Mouse (Mus musculus) frontal cortex, postnatal 25 days (tissue): ENCODE data around the gene Rtkn.

Source experiments
- DNase-seq, 2 experiments: peaks; one replicate each; pipeline ENCODE4 v3.0.0; 2022; ENCODE audit warnings: low spot score in 2 of 2

Gene Rtkn

DNA sequence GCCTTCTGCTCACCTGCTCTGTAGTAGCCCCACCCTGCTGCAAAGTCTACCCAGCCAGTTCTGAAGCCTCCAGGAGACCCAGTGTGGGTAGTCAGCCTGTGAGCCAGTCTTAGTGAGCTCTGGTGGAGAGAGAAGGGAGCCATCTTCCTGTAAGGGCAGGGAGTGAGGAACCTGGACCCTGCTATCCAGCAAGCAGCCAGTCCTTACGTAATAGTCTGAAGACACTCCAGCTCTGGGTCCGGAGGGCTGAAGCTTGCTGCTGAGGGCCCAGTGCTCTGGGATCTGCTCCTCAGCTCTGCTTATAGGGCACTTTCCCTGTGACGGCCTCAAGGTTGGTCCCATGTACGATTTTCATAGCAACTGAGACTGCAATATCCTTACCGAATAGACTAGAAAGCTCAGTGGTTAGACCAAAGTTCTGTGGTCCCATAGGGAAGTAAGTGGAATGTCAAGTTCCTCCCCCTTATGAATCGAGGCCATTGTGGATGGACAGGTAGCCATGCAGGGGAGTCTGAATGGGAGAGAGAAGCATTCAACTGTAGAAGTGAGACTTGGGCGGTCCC lies at the start of gene Rtkn:
Rtkn (plus strand) TSS at position 513 of the 563 bp plus-strand sequence.
- DNase-seq: no peak

DNA sequence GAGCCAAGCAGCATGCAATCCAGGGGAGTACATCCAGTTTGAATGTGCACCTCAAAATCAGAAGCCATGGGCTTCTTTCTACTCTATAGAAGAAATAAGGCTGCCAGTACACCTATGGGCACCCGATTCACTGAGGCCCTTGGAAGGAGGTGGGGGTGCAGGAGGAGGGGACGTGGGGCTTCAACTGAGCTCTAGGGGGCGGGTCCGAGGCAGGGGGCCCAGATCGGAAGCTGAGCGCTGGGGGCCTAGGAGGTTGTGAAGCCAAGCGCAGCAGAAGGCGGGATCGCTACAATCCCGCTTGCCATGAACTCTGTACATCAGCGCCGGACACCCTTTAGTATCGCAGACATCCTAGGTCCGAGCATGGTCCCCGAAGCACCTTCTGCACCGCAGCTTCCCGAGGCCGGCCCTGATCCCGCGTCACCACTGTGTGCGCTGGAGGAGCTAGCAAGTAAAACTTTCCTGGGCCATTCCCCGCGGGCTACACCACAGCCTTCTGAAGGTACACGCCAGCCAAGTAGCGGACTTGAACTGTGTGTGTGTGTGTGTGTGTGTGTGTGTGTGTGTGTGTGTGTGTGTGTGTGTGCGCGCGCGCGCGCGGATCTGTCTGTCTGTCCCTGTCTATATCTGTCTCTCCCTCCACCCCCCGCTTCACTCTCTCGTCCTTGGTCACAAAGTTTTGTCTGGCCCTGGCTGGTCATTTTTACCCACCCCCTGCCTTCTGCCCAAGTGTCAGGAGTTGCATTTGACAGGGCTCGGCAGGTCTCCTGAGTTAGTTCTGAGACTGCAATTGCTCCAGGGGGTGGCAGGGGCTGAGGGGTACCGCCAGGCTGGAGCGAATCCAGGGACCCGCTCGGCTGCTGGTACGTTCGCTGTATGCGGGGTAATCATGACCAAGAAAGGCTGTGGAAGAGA lies 48.9 kb upstream of the Rtkn start, which contains the start of gene Lbx2:
Lbx2 (plus strand) TSS at position 247 of the 915 bp plus-strand sequence.
- DNase-seq: no peak

DNA sequence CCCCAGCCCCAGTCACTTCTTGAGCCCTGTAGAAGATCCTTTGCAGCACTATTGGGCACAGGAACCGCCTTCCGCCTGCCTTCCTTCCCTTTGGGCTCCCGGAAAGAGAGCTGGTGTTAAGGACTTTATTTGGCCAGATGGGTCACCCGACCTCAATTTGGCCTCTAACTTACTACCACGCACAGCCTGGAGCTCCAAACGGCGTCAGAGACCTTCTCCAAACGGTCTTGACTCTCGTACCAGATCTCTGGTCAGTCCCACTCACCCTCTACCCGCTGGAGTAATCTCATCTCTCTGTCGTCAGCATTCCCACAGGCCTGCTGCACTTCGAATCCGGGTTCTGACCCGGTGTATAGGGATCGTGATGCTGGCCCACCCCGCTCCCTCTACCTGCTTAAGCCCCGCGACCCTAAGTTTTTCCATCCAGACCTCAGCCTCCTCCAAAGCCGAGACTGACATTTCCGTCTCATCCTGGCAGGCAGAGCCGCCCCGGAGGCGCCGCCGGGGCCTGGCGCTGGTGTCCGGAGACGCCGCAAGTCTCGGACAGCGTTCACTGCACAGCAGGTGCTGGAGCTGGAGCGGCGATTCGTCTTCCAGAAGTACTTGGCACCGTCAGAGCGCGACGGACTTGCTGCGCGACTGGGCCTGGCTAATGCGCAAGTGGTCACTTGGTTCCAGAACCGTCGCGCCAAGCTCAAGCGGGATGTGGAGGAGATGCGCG lies 47.9 kb upstream of the Rtkn start:
- no peak for DNase-seq

DNA sequence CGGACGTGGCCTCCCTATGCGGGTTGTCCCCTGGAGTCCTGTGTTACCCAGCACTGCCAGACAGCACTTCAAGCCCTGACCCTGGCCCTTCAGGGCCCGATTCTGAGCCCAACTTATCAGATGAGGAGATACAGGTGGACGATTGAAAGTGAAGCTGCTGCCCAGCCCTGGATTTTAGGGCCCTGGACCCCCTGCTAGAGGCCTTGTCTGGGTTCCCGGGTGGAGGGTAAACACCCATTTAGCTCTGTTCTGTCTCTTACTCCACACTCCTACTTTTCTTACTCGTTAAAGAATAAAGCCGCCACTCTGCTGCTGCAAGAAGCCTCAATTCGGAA lies 47.4 kb upstream of the Rtkn start:
- no peak for DNase-seq

DNA sequence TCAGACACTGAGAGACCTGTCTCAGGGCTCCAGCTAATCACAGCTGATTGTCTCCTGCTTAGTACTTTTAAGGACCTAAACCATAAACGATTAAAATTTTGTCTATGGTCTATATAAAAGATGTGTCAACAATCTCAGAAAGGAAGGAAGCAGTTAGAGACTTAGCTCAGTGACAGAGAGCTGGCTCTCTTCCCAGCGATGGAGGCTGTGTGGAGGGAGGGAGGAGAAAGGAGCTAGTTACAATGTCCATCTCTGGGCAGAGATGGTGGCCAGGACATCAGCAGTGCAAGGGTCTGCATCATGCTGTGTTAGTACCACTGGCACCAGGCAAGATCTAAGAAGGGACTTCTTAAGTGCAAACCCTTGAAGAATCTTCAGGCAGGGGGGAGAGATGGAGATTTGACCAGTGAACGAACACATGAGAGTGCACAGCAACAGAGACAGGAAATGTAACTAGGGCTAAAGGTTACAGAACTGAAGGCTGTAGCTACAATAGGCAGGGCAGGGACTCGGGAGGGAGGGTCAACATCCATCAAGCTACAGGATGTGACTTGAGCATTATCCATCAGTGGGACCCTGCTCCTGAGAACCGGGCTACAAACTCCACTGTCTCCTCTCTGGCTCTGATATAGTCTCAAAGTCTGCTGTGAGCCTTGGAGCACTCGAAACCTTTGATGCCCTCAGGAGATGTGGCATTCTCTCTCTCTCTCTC lies 42.7 kb upstream of the Rtkn start:
- no peak for DNase-seq

DNA sequence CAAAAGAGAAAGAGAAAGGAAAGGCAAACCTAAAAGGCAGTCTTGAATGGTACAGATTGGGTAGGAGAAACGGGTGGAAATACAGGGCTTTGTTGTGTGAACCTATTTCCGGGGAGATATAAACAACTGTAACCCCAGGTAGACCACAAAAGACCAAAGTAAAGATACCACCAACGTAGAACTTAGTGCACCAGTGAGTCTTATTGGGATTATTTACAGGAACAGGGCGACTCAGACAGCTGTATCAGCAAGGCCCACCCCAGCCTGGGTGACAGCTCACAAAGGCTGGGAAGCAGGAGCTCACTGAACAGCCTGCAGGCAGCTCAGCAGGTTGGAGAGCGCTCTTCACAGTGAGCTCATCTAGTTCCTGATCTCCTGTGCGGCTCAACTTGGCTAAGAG lies 39.3 kb upstream of the Rtkn start:
- DNase-seq: no peak

DNA sequence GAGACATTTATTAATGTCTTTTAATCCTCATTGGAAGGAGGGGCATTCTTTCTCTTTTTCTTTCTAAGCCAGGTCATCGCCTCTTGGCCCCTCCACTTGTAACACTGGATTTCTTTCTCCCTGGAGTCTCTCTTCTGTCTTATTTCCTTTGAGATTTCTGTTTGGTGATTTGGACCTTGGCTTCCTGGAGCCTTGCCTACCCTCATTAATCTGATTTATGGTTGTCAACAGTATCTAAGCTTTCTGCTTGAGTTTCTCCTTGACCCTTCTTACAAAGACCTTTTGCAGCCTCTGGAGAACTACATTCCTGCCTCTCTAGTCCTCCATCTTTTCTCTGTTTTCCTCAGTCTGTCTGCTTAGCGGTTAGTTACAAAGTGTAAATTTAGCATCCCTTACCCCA lies 36.9 kb upstream of the Rtkn start:
- no peak for DNase-seq

DNA sequence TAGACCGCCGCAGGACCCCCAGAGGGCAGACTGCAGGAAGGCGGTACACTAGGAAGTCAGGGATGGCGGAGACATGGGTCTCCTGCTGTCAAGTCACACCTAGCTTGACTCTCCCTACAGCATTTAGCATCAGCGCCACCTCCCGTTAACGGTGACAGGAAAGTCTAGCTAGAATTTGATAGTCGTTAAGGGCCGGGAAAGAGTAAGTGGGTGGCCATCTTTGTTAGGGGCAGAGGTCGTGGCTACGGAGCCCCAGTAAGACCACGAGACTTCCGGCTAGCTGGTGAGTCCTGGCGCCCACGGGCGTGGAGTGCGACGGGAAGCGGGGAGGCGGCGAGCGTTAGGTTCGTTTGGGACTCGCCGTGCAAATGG lies 34.0 kb upstream of the Rtkn start, which contains the start of the genes Ccdc142 and Gm42688:
Ccdc142 (plus strand) TSS at position 286 of the 372 bp plus-strand sequence.
Gm42688 (plus strand) TSS at position 302 of the 372 bp plus-strand sequence.
- peak; percentile 78 to 80 for DNase-seq

DNA sequence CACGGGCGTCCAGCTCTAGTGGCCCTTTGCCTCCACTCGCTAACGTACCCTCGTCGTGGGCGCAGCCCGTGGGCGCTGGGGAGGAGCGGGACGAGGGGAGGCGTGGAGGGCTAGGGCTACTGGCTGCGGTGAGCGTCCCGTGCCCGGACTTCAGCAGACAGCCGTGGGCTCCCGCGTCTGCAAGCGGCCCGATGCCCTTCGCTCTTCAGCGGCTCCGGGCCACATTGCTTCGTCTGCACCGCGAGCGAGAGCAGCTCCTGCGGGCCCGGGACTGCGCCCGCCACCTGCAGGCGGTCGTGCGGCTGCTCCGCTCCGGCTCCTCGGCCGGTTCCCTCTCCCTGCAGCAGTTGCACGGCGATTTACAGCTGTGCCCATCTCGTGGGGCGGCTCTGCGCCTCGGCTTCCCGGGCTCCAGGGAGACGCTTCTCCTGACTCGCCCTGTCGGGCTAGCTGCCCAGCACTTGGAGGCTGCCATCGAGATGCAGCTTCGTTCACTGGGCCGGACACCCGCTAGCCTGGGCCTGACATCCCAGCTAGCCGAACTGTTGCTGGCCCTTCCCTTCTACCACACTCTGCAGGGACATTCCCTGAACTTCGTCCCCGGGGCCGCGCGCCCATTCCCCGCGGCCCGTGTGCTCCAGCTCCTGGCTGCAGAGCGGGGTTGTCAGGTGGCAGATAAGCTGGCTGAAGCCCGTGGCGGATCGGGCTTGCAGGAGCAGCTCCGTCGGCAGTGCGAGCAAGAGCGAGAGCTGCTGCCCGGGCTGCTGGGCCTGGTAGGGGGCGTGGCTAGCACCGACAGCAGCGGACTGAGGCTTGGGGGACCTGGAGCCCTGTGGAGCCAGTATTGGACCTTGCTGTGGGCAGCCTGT lies 33.3 kb upstream of the Rtkn start:
- peak in 1 of 2 experiments; percentile 25 for DNase-seq

DNA sequence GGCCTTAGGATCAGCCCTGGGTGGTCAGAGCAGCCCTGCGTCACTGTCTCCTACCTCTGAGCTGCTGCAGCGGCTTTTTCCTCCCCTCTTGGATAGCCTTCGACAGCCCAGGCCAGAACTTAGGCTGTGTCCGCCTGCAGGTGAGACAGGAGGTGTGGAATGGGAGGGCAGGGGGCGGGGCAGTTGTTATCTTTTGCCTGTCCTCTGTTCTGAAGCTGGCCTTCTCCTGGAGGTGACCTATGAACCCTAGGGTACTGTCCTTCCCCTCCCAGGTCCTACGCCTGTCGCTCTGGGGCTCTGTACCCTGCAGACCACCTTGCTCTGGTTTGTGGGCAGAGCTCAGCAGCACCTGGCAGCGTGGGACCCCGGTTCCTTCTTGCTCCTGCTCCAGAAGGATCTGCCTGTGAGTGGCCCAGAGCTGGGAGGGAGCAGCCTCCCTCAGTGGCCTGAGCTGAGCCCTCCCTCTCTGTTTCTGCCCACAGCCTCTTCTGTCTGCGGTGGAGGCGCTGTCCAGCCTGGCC lies 32.1 kb upstream of the Rtkn start:
- no peak for DNase-seq

DNA sequence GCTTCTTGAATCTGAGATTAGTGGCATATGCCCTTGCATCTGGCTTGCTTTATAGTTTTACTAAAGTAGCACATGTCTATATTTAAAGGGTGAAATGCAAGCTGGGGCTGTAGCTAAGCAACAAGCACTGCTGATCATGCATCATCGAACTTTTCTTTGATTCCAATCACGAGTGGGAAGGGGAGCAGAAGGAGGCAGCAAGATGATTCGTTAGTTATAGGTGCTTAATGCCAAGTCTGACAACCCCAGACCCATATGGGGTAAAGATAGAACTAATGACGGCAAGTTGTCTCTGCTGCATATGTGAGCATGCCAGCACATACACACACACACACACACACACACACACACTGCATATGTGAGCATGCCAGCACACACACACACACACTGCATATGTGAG lies 31.1 kb upstream of the Rtkn start:
- no peak for DNase-seq

DNA sequence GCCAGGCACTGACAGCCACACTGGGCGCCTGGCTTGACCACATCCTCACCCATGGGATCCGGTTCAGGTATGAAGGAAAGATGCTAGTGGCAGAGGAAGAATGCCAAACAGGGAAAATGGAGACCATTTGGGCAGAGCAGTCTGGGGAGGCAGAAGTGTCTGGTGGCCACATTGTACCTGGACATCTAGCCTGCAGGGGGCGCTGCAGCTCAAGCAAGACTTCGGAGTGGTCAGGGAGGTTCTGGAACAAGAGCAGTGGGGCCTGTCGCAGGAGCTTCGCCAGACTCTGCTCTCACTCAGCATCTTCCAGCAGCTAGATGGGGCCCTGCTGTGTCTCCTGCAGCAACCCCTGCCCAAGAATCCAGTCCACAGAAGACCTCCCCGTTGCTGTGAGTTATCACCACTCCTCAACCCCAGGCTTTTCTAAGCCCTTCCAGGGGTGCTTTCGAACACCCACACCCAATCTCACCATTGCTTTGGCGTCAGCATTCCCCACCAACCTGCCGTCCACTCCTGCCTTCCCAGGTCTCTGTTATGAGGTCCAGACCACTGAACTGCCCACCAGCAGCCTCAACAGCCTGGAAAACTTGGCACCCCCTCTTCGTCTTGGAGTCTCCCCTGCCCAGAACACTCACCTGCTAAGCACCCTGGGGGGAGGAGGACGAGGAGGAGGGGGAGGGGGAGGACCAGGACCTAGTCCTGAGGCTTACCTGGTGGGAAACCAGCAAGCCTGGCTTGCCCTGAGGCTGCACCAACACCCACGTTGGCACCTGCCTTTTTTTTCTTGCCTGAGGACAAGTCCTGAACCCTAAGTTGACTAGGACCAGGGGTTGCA lies 27.5 kb upstream of the Rtkn start:
- DNase-seq: peak in 1 of 2 experiments; percentile 62

DNA sequence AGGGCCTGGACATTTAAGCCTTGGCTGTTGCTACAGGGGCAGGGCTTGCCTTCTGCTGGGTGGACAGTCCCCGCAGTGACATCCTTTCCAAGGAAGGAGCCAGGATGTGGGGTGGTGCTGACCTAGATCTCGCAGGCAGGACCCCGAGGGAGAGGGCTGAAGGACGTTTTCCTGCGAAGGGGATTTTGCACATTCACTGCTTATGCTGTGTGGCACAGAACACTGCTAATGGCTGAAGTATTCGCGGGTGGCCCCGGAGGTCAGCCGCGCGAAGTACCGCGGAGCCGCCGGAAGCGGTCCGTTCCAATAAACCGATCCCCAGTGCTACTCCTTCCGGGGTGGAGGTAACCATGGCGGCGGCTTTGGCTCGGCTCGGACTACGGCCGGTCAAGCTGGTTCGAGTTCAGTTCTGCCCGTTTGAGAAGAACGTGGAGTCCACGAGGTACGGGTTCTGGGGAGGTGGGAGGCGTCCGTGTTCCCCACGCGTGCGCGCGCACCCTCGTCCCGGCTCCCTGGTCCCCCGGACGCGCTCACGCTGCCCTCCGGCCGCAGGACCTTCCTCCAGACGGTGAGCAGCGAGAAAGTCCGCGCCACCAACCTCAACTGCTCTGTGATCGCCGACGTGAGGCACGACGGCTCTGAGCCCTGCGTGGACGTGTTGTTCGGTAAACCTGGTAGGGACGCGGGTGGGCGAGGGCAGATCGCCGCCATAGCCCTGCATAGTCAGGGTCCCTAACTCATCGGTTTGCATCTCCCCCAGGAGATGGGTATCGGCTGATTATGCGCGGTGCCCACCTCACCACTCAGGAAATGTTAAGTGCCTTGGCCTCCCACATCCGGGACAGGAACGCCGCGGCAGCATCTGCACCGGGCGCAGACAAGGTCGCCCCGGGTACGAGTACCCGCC lies 26.2 kb upstream of the Rtkn start, which contains the start of gene Mrpl53:
Mrpl53 (plus strand) TSS at position 279 of the 907 bp plus-strand sequence.
- peak; percentile 63 to 74 for DNase-seq

DNA sequence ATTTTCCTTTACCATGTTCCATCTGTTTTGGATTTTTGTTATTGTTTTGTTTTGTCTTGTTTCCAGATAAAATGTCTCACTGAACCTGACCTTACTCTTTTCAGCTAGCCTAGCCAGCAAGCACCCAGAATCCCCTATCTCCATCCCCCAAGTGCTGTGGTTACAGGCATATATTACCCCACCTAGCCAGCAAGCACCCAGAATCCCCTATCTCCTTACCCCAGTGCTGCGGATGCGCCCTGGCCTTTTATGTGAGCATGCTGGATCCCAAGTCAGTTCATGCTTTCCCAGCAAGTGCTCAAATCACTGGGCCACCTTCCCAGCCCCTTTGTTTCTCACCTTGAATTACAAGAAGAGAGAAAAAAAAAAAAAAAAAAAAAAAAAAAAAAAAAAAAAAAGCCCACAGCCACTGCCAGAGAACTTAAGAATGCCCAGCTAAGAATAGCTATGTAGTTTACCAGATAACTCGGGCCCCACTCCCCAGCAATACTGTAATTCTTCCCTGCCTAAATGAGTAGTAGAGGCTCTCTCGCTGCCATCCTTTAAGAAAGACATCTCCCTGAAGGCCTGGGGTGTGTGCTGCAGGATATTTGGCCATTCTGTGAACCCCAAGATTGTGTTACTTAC lies 23.6 kb upstream of the Rtkn start:
- DNase-seq: no peak

DNA sequence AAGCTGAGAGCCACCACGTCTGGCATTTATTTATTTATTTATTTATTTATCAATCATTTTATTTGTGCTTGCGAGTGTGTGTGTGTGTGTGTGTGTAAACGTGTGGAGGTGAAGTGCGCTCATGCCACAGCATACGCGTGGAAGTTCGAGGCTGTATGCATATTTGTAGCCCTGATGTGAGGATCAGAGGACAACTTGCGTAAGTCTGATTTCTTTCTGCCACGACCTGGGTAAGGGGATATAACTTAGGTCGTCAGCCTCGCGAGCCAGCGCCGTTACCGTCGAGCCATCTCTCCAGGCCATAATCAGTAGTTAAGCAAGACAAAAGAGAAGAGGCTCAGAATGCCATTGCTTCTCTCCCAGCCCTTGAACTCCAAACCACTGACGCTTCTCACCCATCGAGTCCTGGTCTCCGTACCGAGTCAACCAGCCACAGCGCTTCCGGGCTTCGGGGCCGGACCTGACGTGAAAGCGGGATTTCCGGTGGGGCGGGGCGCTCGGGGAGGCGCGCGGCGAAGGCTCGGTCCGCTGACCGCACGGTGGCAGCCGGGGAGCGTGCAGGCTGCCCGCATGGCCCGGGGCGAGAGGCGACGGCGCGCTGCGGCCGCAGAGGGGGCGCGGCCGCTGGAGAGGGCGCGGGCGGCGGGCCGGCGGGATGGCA lies 20.1 kb upstream of the Rtkn start, which contains the start of gene Mogs:
Mogs (plus strand) TSS at position 486 of the 661 bp plus-strand sequence.
- peak; percentile 85 to 88 for DNase-seq

DNA sequence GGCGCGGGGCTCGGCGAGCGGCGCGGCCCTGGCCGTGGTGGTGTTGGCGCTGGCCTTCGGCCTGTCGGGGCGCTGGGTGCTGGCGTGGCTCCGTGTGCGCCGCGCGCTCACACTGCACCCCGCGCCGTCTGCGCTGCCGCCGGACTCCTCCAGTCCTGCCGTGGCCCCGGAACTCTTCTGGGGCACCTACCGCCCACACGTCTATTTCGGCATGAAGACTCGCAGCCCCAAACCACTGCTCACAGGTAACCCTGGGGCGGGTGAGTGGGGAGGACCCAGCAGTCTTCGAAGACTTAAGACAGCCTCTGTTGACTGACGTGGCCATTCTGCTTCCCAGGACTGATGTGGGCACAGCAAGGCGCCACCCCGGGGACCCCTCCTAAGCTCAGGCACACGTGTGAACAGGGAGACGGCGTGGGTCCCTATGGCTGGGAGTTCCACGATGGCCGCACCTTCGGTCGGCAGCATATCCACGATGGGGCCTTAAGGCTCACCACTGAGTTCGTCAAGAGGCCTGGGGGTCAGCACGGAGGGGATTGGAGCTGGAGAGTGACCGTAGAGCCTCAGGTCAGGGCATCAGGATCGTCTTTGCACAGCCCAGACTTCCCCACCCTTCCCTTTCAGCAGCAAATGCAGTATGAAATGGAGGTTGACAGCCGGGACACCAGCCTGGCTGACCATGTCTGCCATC lies 19.4 kb upstream of the Rtkn start:
- no peak for DNase-seq
